Mouse (Mus musculus) heart, embryonic 12.5 days (tissue): ENCODE measurements around the gene Ccdc169. TPM values are rescaled to one million over a fixed set of nuclear protein-coding genes. Genes with fewer than 3 reads are reported as not detected.

Experiments used
- ATAC-seq: fragments of 200-750 bp; cut with Nextera tagmentation; 2 replicates; pipeline ENCODE4 v1.8.0; 2017; ENCODE audit warnings: moderate TSS enrichment, moderate library complexity; ENCODE audit not compliant: insufficient number of reproducible peaks, low FRiP score
- H3K27ac ChIP-seq: fragments of 300-500 bp; sonication (generic); 2 replicates; pipeline ENCODE4 v1.5.1; 2016; ENCODE audit warnings: mild to moderate bottlenecking, moderate library complexity; ENCODE audit not compliant: poor library complexity, severe bottlenecking
- H3K27me3 ChIP-seq: fragments of 300-500 bp; sonication (generic); replicated peaks from 2 replicates; pipeline ENCODE4 v1.6.1; 2016; ENCODE audit warnings: mild to moderate bottlenecking, moderate library complexity
- H3K36me3 ChIP-seq: fragments of 300-500 bp; sonication (generic); 2 replicates; pipeline ENCODE4 v1.6.1; 2016; ENCODE audit warnings: mild to moderate bottlenecking, moderate library complexity
- H3K4me1 ChIP-seq: fragments of 300-500 bp; sonication (generic); replicated peaks from 2 replicates; pipeline ENCODE4 v1.6.1; 2016; ENCODE audit warnings: mild to moderate bottlenecking
- H3K4me2 ChIP-seq: fragments of 300-500 bp; sonication (generic); 2 replicates; pipeline ENCODE4 v1.6.1; 2016; ENCODE audit warnings: mild to moderate bottlenecking, moderate library complexity
- H3K4me3 ChIP-seq: fragments of 300-500 bp; sonication (generic); 2 replicates; pipeline ENCODE4 v1.5.1; 2016; ENCODE audit warnings: mild to moderate bottlenecking
- H3K9ac ChIP-seq: fragments of 300-500 bp; sonication (generic); 2 replicates; pipeline ENCODE4 v1.6.1; 2016; ENCODE audit warnings: mild to moderate bottlenecking, moderate library complexity
- H3K9me3 ChIP-seq: fragments of 300-500 bp; sonication (generic); replicated peaks from 2 replicates; pipeline ENCODE4 v1.6.1; 2016; ENCODE audit warnings: mild to moderate bottlenecking, moderate library complexity
- WGBS: fragments of 180-500 bp; shearing (Covaris S2); methylation state at CpG from one replicate; pipeline ENCODE4 v1.1.7; 2016; 5-methylcytosine and 5-hydroxymethylcytosine counted together
- polyA plus RNA-seq: library from polyadenylated mRNA; unstranded; fragments of >200 nt; fragmentation: Nextera tagmentation; extraction: Ambion mirVana; gene quantifications from 2 replicates; pipeline ENCODE4 v1.2.1, GENCODE M21; 2016

Gene Ccdc169
- polyA plus RNA-seq, 1 experiment from 2014 or later, result 0.08 TPM

GRCm38 (mm10) chr3:55154163-55154562 is 17.0 kb downstream of the Ccdc169 start:
- H3K27ac ChIP-seq, result no peak overlapping the region
- no peaks in the 10 kb centered on the region for H3K9me3 ChIP-seq
- no peak overlapping the region for H3K4me3 ChIP-seq
- H3K27me3 ChIP-seq, result no peaks in the 10 kb centered on the region
- WGBS, result 80% methylated on average over 7 of the region's 7 CpGs
- H3K9ac ChIP-seq, result no peak overlapping the region
- no peak for ATAC-seq
- no peak overlapping the region for H3K4me2 ChIP-seq
- H3K4me1 ChIP-seq, result peaks cover 9% of the 10 kb centered on the region; the same call in 1 of the 2 replicates
- H3K36me3 ChIP-seq, result no peaks in the 10 kb centered on the region

DNA sequence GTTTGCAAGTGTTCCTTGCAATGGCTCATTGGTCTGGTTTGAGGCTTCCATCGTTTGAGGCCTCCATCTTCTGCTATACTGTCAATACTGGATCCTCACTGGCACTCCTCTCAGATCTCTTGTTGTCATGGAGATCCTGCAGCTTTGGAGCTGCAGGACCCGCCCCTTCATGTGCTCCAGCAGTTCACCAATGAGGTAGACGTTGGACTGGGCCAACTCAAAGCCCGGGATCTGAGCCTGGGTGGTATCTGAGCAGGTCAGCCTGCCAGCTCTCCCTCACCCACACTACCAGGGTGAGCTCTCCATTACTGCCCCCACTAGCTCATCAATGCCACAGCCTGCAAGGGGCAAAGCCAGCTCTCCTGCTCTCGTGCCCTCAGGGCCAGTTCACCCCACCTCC is 20.3 kb downstream of the Ccdc169 start:
- Histone ChIP-seq H3K9me3 (no peaks in the 10 kb centered on the region), H3K36me3 (no peaks in the 10 kb centered on the region), H3K9ac (no peak overlapping the region), H3K27me3 (no peaks in the 10 kb centered on the region), H3K4me2 (no peak overlapping the region), H3K27ac (no peak overlapping the region), H3K4me3 (no peak overlapping the region), H3K4me1 (peaks cover 9% of the 10 kb centered on the region; the same call in 1 of the 2 replicates)
- 71% methylated on average over 5 of the region's 5 CpGs for WGBS
- ATAC-seq, result no peak

- Histone ChIP-seq H3K4me3 (no peak overlapping the region), H3K27me3 (no peaks in the 10 kb centered on the region), H3K9ac (no peak overlapping the region), H3K4me1 (no peaks in the 10 kb centered on the region), H3K9me3 (no peaks in the 10 kb centered on the region), H3K36me3 (no peaks in the 10 kb centered on the region), H3K27ac (no peak overlapping the region), H3K4me2 (no peak overlapping the region)
- no peak for ATAC-seq
- 80% methylated on average over 7 of the region's 7 CpGs for WGBS
Observed at GRCm38 (mm10) chr3:55161144-55161543, 24.0 kb downstream of the Ccdc169 start.

DNA sequence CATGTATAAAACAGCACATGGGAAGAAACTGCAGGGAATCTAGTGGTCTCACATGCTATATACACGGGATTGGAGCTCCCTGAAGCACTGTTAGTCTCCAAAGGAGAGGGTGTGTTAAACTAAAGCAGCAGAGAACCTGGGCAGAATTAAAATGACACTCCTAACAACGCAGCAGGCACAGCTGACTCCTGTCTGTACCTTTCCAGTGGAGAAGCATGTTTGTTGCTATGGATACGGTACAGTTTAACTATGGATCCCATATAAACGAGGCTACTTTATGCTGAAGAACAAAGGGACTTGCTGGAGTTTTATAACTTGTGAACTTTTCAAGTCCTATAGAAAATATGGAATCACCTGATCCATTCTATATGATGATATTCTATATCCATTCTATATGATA is 26.4 kb downstream of the Ccdc169 start:
- no peak overlapping the region for H3K9ac ChIP-seq
- H3K4me1 ChIP-seq, result no peaks in the 10 kb centered on the region
- H3K4me3 ChIP-seq, result no peak overlapping the region
- H3K27me3 ChIP-seq, result no peaks in the 10 kb centered on the region
- 72% methylated on average over 4 of the region's 4 CpGs for WGBS
- no peaks in the 10 kb centered on the region for H3K36me3 ChIP-seq
- no peak overlapping the region for H3K27ac ChIP-seq
- no peak for ATAC-seq
- H3K9me3 ChIP-seq, result no peaks in the 10 kb centered on the region
- no peak overlapping the region for H3K4me2 ChIP-seq

- peaks cover 7% of the 10 kb centered on the region for H3K4me1 ChIP-seq
- no peaks in the 10 kb centered on the region for H3K9me3 ChIP-seq
- H3K4me2 ChIP-seq, result no peak overlapping the region
- H3K36me3 ChIP-seq, result no peaks in the 10 kb centered on the region
- H3K9ac ChIP-seq, result no peak overlapping the region
- 53% methylated on average over 3 of the region's 3 CpGs for WGBS
- H3K27me3 ChIP-seq, result no peaks in the 10 kb centered on the region
- ATAC-seq, result no peak; the same call in 1 of the 2 replicates
- no peak overlapping the region for H3K27ac ChIP-seq
- H3K4me3 ChIP-seq, result no peak overlapping the region
Observed at GRCm38 (mm10) chr3:55172478-55172877, 35.3 kb downstream of the Ccdc169 start.

- H3K36me3 ChIP-seq, result no peaks in the 10 kb centered on the region
- no peak for ATAC-seq
- no peak overlapping the region for H3K4me2 ChIP-seq
- no peak overlapping the region for H3K4me3 ChIP-seq
- no peak overlapping the region for H3K27ac ChIP-seq
- WGBS, result 18% methylated on average over 6 of the region's 6 CpGs
- no peaks in the 10 kb centered on the region for H3K27me3 ChIP-seq
- H3K9me3 ChIP-seq, result no peaks in the 10 kb centered on the region
- peaks cover 7% of the 10 kb centered on the region for H3K4me1 ChIP-seq
- no peak overlapping the region for H3K9ac ChIP-seq
Observed at GRCm38 (mm10) chr3:55177271-55177670, 40.1 kb downstream of the Ccdc169 start.

DNA sequence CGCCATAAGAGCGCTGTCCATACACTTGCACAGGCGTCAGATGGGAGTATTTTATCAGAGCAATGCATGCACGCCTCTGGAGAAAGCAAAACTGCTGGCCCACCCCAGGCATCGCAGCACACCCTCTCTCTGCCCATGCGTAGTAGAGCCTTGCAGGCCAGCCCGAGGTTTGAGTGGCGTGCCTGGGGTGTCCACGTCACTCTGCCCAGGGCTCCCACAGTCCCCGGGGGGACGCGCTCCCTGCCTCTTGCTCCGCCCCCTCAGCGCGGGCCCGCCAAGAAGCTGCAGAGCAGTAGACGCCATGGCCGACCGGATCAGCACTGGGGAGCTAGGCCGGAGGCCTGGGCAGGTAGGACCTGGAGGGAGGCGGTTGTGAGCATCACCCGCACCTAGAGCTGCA is 44.6 kb downstream of the Ccdc169 start, which contains the start of gene Sohlh2:
Sohlh2 (plus strand) TSS at position 263 of the 400 bp plus-strand sequence.
- Histone ChIP-seq H3K9ac (no peak within 1 kb of the TSS), H3K36me3 (no peaks in the 10 kb centered on the region), H3K27me3 (no peaks in the 10 kb centered on the region), H3K4me3 (no peak within 1 kb of the TSS), H3K4me1 (peaks cover 9% of the 10 kb centered on the region; the same call in 1 of the 2 replicates), H3K9me3 (no peaks in the 10 kb centered on the region), H3K4me2 (no peak within 1 kb of the TSS), H3K27ac (no peak within 1 kb of the TSS)
- ATAC-seq, result no peak
- 88% methylated on average over 22 of the region's 22 CpGs for WGBS

DNA sequence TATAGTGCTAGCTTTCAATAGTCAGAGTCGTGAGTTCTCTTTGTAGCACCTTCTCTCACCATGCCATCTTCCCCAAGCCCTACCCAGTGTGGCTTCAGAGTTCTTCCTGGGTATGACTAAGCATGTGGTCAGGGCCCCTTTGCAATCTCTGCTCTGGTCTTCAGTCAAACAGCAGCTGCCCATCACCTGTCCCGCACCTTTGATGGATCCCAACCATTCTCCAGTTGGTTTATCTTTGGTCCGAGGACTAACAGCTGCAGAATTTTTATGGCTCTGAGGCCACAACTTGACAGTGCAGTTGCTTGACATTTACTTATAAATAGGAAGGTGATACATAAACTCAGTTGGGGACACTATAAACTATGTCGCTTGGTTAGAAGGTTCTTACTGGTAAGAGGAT is 54.5 kb downstream of the Ccdc169 start:
- Histone ChIP-seq H3K9me3 (no peaks in the 10 kb centered on the region), H3K27ac (no peak overlapping the region), H3K27me3 (no peaks in the 10 kb centered on the region), H3K4me1 (no peaks in the 10 kb centered on the region), H3K36me3 (no peaks in the 10 kb centered on the region), H3K4me3 (no peak overlapping the region), H3K9ac (no peak overlapping the region), H3K4me2 (no peak overlapping the region)
- WGBS, result 85% methylated on average over 4 of the region's 4 CpGs
- no peak for ATAC-seq

DNA sequence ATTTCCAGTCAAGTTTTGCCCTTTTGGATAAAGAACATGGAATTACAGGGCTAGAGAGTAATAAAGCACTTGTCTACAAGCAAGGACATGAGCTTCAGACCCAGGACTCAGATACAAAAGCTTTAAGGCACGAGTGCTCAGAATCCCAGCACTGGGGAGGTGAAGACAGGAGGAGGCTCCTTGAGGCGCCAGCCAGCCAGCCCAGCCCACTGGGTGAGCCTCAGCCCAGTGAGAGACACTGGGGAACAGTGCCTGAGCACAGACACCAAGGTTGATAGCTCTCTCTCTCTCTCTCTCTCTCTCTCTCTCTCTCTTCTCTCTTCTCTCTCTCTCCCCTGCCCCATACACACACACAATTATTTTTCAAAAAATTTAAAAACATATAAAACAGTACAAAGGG is 56.2 kb downstream of the Ccdc169 start:
- no peak overlapping the region for H3K27ac ChIP-seq
- no peaks in the 10 kb centered on the region for H3K36me3 ChIP-seq
- 30% methylated on average over 2 of the region's 2 CpGs for WGBS
- no peaks in the 10 kb centered on the region for H3K27me3 ChIP-seq
- no peak overlapping the region for H3K9ac ChIP-seq
- no peak overlapping the region for H3K4me2 ChIP-seq
- no peaks in the 10 kb centered on the region for H3K9me3 ChIP-seq
- no peaks in the 10 kb centered on the region for H3K4me1 ChIP-seq
- ATAC-seq, result no peak
- H3K4me3 ChIP-seq, result no peak overlapping the region

DNA sequence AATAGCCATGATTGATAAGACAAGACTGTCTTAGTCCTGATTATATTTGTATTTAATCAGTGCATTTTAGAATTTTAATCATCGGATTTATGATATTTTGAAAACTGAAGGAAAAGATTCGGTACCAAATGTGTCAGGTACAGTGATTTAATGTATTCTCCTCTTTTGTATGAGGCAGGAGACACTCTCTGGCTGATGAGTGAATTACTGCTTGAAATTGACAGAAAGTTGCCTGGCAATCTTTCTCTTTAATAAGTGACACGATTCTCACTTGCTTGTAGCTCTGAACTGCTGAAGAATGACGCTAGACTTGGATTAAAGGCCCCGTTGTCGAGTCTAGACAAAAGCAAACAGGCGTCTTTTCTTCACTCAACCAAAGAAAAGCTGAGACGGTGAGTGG is 57.7 kb downstream of the Ccdc169 start:
- H3K36me3 ChIP-seq, result no peaks in the 10 kb centered on the region
- H3K9me3 ChIP-seq, result no peaks in the 10 kb centered on the region
- H3K27me3 ChIP-seq, result no peaks in the 10 kb centered on the region
- H3K27ac ChIP-seq, result no peak overlapping the region
- H3K4me2 ChIP-seq, result no peak overlapping the region
- H3K4me3 ChIP-seq, result no peak overlapping the region
- ATAC-seq, result no peak
- H3K4me1 ChIP-seq, result no peaks in the 10 kb centered on the region
- 81% methylated on average over 8 of the region's 8 CpGs for WGBS
- no peak overlapping the region for H3K9ac ChIP-seq

DNA sequence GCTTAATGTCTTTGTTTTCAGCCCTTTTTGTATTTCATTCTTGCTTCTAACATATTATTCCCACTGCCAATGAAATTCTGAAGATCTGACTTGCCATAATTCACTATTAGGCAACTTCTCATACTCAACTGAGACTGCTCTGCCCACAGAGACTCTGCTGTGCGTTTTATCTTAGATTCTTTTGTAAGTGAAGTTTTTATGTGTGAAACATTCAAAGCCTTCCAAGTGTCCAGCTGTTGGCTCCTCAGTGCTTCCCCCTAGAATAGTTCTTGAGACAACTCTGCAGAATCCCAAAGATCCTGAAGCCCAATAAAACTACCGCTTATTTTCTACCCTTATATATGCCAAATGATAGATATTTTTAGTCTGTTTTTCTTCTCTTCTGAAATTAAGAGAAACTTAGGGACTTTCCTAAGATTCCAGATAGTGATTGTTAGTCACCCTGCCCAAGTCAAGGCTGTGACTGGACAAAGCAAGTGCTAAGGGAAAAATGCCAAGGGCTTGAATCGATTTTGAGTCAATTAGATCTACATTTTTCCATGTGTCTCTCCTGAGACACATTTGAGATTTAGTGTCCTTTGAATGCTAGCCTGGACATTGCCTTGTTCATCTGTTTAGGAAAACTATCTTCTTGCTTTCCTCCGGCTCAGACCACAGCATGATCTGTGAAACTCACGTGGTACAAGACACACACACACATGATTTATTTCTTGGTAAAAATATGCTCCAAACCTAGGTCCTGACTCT is 58.6 kb downstream of the Ccdc169 start:
- no peak for ATAC-seq

GRCm38 (mm10) chr3:55196328-55196710 is 59.2 kb downstream of the Ccdc169 start:
- Histone ChIP-seq H3K27ac (no peak overlapping the region), H3K36me3 (no peaks in the 10 kb centered on the region), H3K4me3 (no peak overlapping the region), H3K4me1 (no peaks in the 10 kb centered on the region), H3K27me3 (no peaks in the 10 kb centered on the region), H3K9ac (no peak overlapping the region), H3K4me2 (no peak overlapping the region), H3K9me3 (no peaks in the 10 kb centered on the region)
- no peak for ATAC-seq
- 86% methylated on average over 2 of the region's 2 CpGs for WGBS

More for the DNA sequence above, 58.6 kb downstream of the Ccdc169 start:
- no peaks in the 10 kb centered on the region for H3K4me1 ChIP-seq
- H3K36me3 ChIP-seq, result no peaks in the 10 kb centered on the region
- H3K4me2 ChIP-seq, result no peak overlapping the region
- 76% methylated on average over 5 of the region's 5 CpGs for WGBS
- H3K9me3 ChIP-seq, result no peaks in the 10 kb centered on the region
- no peak overlapping the region for H3K9ac ChIP-seq
- H3K27ac ChIP-seq, result no peak overlapping the region
- no peak overlapping the region for H3K4me3 ChIP-seq
- H3K27me3 ChIP-seq, result no peaks in the 10 kb centered on the region
